Mouse (Mus musculus): Measurements from ENCODE around the gene Ica1l. TPM values are rescaled to one million over a fixed set of nuclear protein-coding genes. Genes with fewer than 3 reads are reported as not detected.

Ica1l gene
- polyA plus RNA-seq, 1 experiment, result 0.48 TPM

GRCm38 (mm10) chr1:59997352-59997751 is 45.6 kb downstream of the Ica1l start:
- no peak overlapping the region for H3K4me3 ChIP-seq (ENCODE audit: low read depth, low read length)
- TF ChIP-seq POLR2A (IDR thresholded peaks at IDR 0.05; ENCODE audit: insufficient read depth, low read length), result no peak
- no peak for TF ChIP-seq EP300 (IDR thresholded peaks at IDR 0.05; ENCODE audit: insufficient read depth, low read depth, low read length)
- TF ChIP-seq CTCF (IDR thresholded peaks at IDR 0.05; ENCODE audit: low read depth, low read length), result no peak
- no peak overlapping the region for H3K27ac ChIP-seq (ENCODE audit: insufficient read depth, low read length)
- no peaks in the 10 kb centered on the region for H3K36me3 ChIP-seq (ENCODE audit: control insufficient read depth, insufficient read depth, low read length, poor library complexity, severe bottlenecking)
- no peaks in the 10 kb centered on the region for H3K4me1 ChIP-seq (ENCODE audit: control insufficient read depth, insufficient read depth, low read length)
- no peaks in the 10 kb centered on the region; the same call in 1 of the 2 replicates for H3K27me3 ChIP-seq (ENCODE audit: control insufficient read depth, insufficient read depth, low read length, poor library complexity, severe bottlenecking)
- no peak overlapping the region for H3K9ac ChIP-seq (ENCODE audit: low read depth, poor library complexity, severe bottlenecking)
- no peaks in the 10 kb centered on the region for H3K9me3 ChIP-seq (replicated peaks; ENCODE audit: control insufficient read depth, insufficient read depth, low read length, poor library complexity, severe bottlenecking)

GRCm38 (mm10) chr1:59995646-59996045 is 47.3 kb downstream of the Ica1l start:
- Histone ChIP-seq H3K9ac (ENCODE audit: low read depth, poor library complexity, severe bottlenecking) (no peak overlapping the region), H3K27ac (ENCODE audit: insufficient read depth, low read length) (no peak overlapping the region), H3K4me3 (ENCODE audit: low read depth, low read length) (no peak overlapping the region), H3K4me1 (ENCODE audit: control insufficient read depth, insufficient read depth, low read length) (no peaks in the 10 kb centered on the region), H3K27me3 (ENCODE audit: control insufficient read depth, insufficient read depth, low read length, poor library complexity, severe bottlenecking) (no peaks in the 10 kb centered on the region; the same call in 1 of the 2 replicates), H3K36me3 (ENCODE audit: control insufficient read depth, insufficient read depth, low read length, poor library complexity, severe bottlenecking) (no peaks in the 10 kb centered on the region), H3K9me3 (replicated peaks; ENCODE audit: control insufficient read depth, insufficient read depth, low read length, poor library complexity, severe bottlenecking) (no peaks in the 10 kb centered on the region)
- TF ChIP-seq POLR2A (IDR thresholded peaks at IDR 0.05; ENCODE audit: insufficient read depth, low read length) (no peak), CTCF (IDR thresholded peaks at IDR 0.05; ENCODE audit: low read depth, low read length) (peak; percentile 37), EP300 (IDR thresholded peaks at IDR 0.05; ENCODE audit: insufficient read depth, low read depth, low read length) (no peak)

GRCm38 (mm10) chr1:59987399-59988040 is 55.5 kb downstream of the Ica1l start:
- Histone ChIP-seq H3K36me3 (ENCODE audit: control insufficient read depth, insufficient read depth, low read length, poor library complexity, severe bottlenecking) (no peaks in the 10 kb centered on the region; the same call in 1 of the 2 replicates), H3K27me3 (ENCODE audit: control insufficient read depth, insufficient read depth, low read length, poor library complexity, severe bottlenecking) (no peaks in the 10 kb centered on the region), H3K27ac (ENCODE audit: insufficient read depth, low read length) (no peak overlapping the region), H3K4me1 (ENCODE audit: control insufficient read depth, insufficient read depth, low read length) (no peaks in the 10 kb centered on the region), H3K9me3 (replicated peaks; ENCODE audit: control insufficient read depth, insufficient read depth, low read length, poor library complexity, severe bottlenecking) (peaks cover 9% of the 10 kb centered on the region), H3K9ac (ENCODE audit: low read depth, poor library complexity, severe bottlenecking) (no peak overlapping the region), H3K4me3 (ENCODE audit: low read depth, low read length) (no peak overlapping the region)
- TF ChIP-seq POLR2A (IDR thresholded peaks at IDR 0.05; ENCODE audit: insufficient read depth, low read length) (no peak), CTCF (IDR thresholded peaks at IDR 0.05; ENCODE audit: low read depth, low read length) (no peak), EP300 (IDR thresholded peaks at IDR 0.05; ENCODE audit: insufficient read depth, low read depth, low read length) (no peak)

- no peaks in the 10 kb centered on the region for H3K4me1 ChIP-seq (ENCODE audit: control insufficient read depth, insufficient read depth, low read length)
- H3K27me3 ChIP-seq (ENCODE audit: control insufficient read depth, insufficient read depth, low read length, poor library complexity, severe bottlenecking), result no peaks in the 10 kb centered on the region
- no peak for TF ChIP-seq CTCF (IDR thresholded peaks at IDR 0.05; ENCODE audit: low read depth, low read length)
- no peak for TF ChIP-seq EP300 (IDR thresholded peaks at IDR 0.05; ENCODE audit: insufficient read depth, low read depth, low read length)
- TF ChIP-seq POLR2A (IDR thresholded peaks at IDR 0.05; ENCODE audit: insufficient read depth, low read length), result no peak
- no peaks in the 10 kb centered on the region; the same call in 1 of the 2 replicates for H3K36me3 ChIP-seq (ENCODE audit: control insufficient read depth, insufficient read depth, low read length, poor library complexity, severe bottlenecking)
- H3K9me3 ChIP-seq (replicated peaks; ENCODE audit: control insufficient read depth, insufficient read depth, low read length, poor library complexity, severe bottlenecking), result peaks cover 9% of the 10 kb centered on the region
- H3K27ac ChIP-seq (ENCODE audit: insufficient read depth, low read length), result no peak overlapping the region
- H3K4me3 ChIP-seq (ENCODE audit: low read depth, low read length), result no peak overlapping the region
- H3K9ac ChIP-seq (ENCODE audit: low read depth, poor library complexity, severe bottlenecking), result no peak overlapping the region
Measured at GRCm38 (mm10) chr1:59986626-59987025, 56.4 kb downstream of the Ica1l start.

- H3K9me3 ChIP-seq (replicated peaks; ENCODE audit: control insufficient read depth, insufficient read depth, low read length, poor library complexity, severe bottlenecking), result no peaks in the 10 kb centered on the region
- H3K9ac ChIP-seq (ENCODE audit: low read depth, poor library complexity, severe bottlenecking), result no peak overlapping the region
- no peak overlapping the region for H3K4me3 ChIP-seq (ENCODE audit: low read depth, low read length)
- no peaks in the 10 kb centered on the region for H3K27me3 ChIP-seq (ENCODE audit: control insufficient read depth, insufficient read depth, low read length, poor library complexity, severe bottlenecking)
- no peak overlapping the region for H3K27ac ChIP-seq (ENCODE audit: insufficient read depth, low read length)
- TF ChIP-seq CTCF (IDR thresholded peaks at IDR 0.05; ENCODE audit: low read depth, low read length) (no peak), EP300 (IDR thresholded peaks at IDR 0.05; ENCODE audit: insufficient read depth, low read depth, low read length) (no peak)
- H3K4me1 ChIP-seq (ENCODE audit: control insufficient read depth, insufficient read depth, low read length), result no peaks in the 10 kb centered on the region
- H3K36me3 ChIP-seq (ENCODE audit: control insufficient read depth, insufficient read depth, low read length, poor library complexity, severe bottlenecking), result no peaks in the 10 kb centered on the region
Measured at GRCm38 (mm10) chr1:59967291-59967690, 75.7 kb downstream of the Ica1l start.

GRCm38 (mm10) chr1:59966171-59966785 is 76.7 kb downstream of the Ica1l start:
- Histone ChIP-seq H3K27me3 (ENCODE audit: control insufficient read depth, insufficient read depth, low read length, poor library complexity, severe bottlenecking) (no peaks in the 10 kb centered on the region), H3K36me3 (ENCODE audit: control insufficient read depth, insufficient read depth, low read length, poor library complexity, severe bottlenecking) (no peaks in the 10 kb centered on the region), H3K4me3 (ENCODE audit: low read depth, low read length) (no peak overlapping the region), H3K9ac (ENCODE audit: low read depth, poor library complexity, severe bottlenecking) (no peak overlapping the region), H3K27ac (ENCODE audit: insufficient read depth, low read length) (no peak overlapping the region), H3K9me3 (replicated peaks; ENCODE audit: control insufficient read depth, insufficient read depth, low read length, poor library complexity, severe bottlenecking) (no peaks in the 10 kb centered on the region), H3K4me1 (ENCODE audit: control insufficient read depth, insufficient read depth, low read length) (no peaks in the 10 kb centered on the region)
- TF ChIP-seq CTCF (IDR thresholded peaks at IDR 0.05; ENCODE audit: low read depth, low read length), result no peak
- TF ChIP-seq EP300 (IDR thresholded peaks at IDR 0.05; ENCODE audit: insufficient read depth, low read depth, low read length), result no peak
- no peak for TF ChIP-seq POLR2A (IDR thresholded peaks at IDR 0.05; ENCODE audit: insufficient read depth, low read length)
